ENCODE assay signal across 23 mouse cellular contexts in the genomic region with DNA sequence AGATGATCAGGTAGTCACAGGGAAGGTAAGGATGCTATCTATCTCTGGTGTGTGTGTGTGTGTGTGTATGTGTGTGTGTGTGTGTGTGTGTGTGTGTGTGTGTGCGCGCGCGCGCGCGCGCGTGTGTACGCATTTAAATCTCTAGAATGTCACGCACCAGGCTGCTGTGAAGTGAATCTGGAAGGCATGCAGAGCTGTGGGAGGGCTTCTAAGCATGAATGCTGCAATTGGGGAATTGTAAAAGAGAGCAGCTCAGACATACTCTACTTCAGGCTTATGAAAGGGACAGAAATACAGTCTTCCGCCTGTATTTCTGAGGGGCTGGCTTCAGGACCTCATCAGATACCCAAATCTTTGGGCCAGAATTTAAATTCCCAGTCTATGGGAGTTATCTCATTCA.
"Had no signal": no experiment of that assay in that cellular context is flagged by ENCODE, and none has a peak within 500 bp of the region (broad histone marks: within the 10 kb centered on the region; RNA-seq: fewer than 3 reads in every experiment).

No protein-coding gene starts in this region.

- H3K36me3 ChIP-seq: intestine, embryonic 15.5 days; kidney, embryonic 15.5 days; limb, embryonic 12.5 days; limb, embryonic 15.5 days; midbrain, embryonic 13.5 days; neural tube, embryonic 12.5 days; neural tube, embryonic 15.5 days; stomach, embryonic 15.5 days had no signal

- H3K27me3 ChIP-seq: intestine, embryonic 15.5 days; kidney, embryonic 15.5 days; limb, embryonic 12.5 days; limb, embryonic 15.5 days; midbrain, embryonic 13.5 days; neural tube, embryonic 12.5 days; neural tube, embryonic 15.5 days; stomach, embryonic 15.5 days had no signal

- H3K4me3 ChIP-seq: intestine, embryonic 15.5 days; kidney, embryonic 15.5 days; limb, embryonic 12.5 days; limb, embryonic 15.5 days; midbrain, embryonic 13.5 days; neural tube, embryonic 12.5 days; neural tube, embryonic 15.5 days; stomach, embryonic 15.5 days had no signal

- H3K27ac ChIP-seq: intestine, embryonic 15.5 days; kidney, embryonic 15.5 days; limb, embryonic 12.5 days; limb, embryonic 15.5 days; liver, embryonic 14.5 days; macrophage; midbrain, embryonic 13.5 days; neural tube, embryonic 12.5 days; neural tube, embryonic 15.5 days; stomach, embryonic 15.5 days had no signal

- H3K9me3 ChIP-seq: intestine, embryonic 15.5 days; kidney, embryonic 15.5 days; limb, embryonic 12.5 days; limb, embryonic 15.5 days; midbrain, embryonic 13.5 days; neural tube, embryonic 12.5 days; neural tube, embryonic 15.5 days; stomach, embryonic 15.5 days had no signal

- ATAC-seq: intestine, embryonic 15.5 days; liver, postnatal 0 days; lung, postnatal 0 days; midbrain, embryonic 13.5 days had no signal

- H3K4me1 ChIP-seq: intestine, embryonic 15.5 days; limb, embryonic 12.5 days; limb, embryonic 15.5 days; midbrain, embryonic 13.5 days; neural tube, embryonic 12.5 days; neural tube, embryonic 15.5 days; stomach, embryonic 15.5 days had no signal

- H3K4me2 ChIP-seq: intestine, embryonic 15.5 days; kidney, embryonic 15.5 days; limb, embryonic 12.5 days; limb, embryonic 15.5 days; liver, embryonic 11.5 days; lung, embryonic 14.5 days; midbrain, embryonic 13.5 days; neural tube, embryonic 12.5 days; neural tube, embryonic 15.5 days; stomach, embryonic 15.5 days had no signal

- DNase-seq: kidney, adult 11 months; kidney, adult 8-10 months; kidney, postnatal 10 days; kidney, postnatal 36 days; layer of hippocampus, adult 9-11 months; left cerebral cortex, postnatal 4 days; liver, postnatal 0 days; lung, embryonic 14.5 days; spleen, adult 18-20 months; thymus, adult 18-20 months; thymus, postnatal 36 days had no signal

- H3K9ac ChIP-seq: intestine, embryonic 15.5 days; kidney, embryonic 15.5 days; limb, embryonic 12.5 days; limb, embryonic 15.5 days; liver, embryonic 14.5 days; liver, postnatal 0 days; lung, embryonic 14.5 days; midbrain, embryonic 13.5 days; neural tube, embryonic 12.5 days; neural tube, embryonic 15.5 days; stomach, embryonic 15.5 days had no signal
